Mouse (Mus musculus): ENCODE results near the gene Arhgap4.

DNA sequence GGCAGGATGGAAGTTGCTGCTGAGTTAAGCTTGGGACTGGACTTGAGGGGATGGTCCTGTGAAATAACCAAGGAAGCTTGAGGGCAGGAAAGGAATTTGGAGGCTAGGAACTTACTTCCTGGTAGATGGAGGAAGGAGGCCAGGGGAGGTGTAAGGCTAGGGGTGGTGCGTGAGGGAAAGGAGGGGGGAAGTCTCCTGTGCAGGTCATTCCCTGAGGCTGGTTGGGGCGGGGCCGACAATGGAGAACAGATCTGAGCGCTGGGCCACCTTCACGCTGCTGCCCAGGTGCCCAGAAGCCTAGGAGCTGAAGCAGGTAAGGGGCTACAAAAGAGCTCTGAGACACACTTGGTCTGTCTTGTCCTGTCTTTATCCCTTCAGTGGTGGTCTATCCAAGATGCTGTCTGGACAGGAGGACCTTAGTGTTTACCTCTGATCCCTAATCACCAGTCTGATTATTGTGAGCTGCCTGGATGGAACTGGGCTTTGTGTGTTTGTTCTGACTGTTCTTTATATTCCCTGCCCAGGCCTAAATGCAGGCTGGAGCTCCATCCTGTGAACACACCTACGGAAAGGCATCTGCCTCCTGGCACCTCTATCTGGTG is 30.0 kb downstream of the Arhgap4 start, which contains the start of gene Avpr2:
- no peak for TF ChIP-seq CTCF (conservative IDR thresholded peaks at IDR 0.05; ENCODE audit: low read length)
- no peak for TF ChIP-seq NANOG (IDR thresholded peaks at IDR 0.05; ENCODE audit: borderline replicate concordance, low read length)
- no peak for TF ChIP-seq POU5F1 (IDR thresholded peaks at IDR 0.05; ENCODE audit: borderline replicate concordance, low read length)
